Mouse (Mus musculus): ENCODE data around the gene Commd1. TPM values are rescaled to one million over a fixed set of nuclear protein-coding genes. Genes with fewer than 3 reads are reported as not detected.

Commd1 gene
- polyA plus RNA-seq, 1 experiment from 2014 or later, result 372 TPM

DNA sequence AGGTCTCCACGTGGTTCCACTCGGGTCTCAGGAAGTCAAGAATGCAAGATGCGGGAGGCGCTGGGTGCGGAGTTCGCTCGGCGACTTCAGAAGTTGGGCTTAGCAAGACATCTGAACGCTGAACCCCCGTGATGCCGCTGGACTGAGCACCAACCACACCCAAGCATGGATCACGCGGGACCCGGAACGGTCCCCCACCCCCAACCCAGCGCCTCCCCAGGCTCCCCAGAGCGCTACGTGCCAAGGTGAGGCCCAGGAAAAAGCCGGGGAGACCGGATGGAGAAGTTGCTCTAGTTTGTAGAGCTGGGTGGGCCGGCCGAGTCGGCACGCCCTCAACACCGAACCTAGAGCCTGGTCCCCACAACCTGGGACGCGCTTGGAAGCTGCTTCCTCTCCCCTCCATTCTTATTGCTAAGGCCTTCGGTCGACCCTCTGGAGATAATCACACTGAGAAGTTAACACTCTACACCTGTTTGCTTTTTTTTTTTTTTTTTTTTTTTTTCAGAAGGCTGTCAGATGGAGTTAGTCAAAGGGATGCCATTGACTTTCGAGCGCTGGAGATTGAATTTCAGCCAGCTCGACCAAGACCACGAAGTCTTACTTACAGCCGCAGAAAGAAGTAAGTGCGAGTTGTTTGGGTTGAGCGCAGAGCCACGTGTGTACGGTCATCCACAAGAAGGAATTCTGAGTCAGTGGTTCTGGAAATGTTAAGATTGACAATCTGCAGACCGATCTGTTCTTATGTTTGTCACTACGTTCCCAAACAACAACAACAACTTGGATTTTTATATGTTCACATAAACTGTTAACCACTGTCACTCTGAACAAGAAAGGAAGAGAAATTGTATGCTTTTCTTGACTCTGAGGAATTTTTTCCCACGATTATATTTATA lies 121.6 kb downstream of the Commd1 start, which contains the start of gene B3gnt2:
TSS of gene B3gnt2 (minus strand) at position 627 of the 893 bp plus-strand sequence.
- Histone ChIP-seq H3K9me3 (no peaks in the 10 kb centered on the region), H3K4me1 (peaks cover 22% of the 10 kb centered on the region), H3K27ac (no peak within 1 kb of the TSS), H3K36me3 (no peaks in the 10 kb centered on the region), H3K9ac (peak within 1 kb of the TSS; percentile 73), H3K27me3 (peaks cover 68% of the 10 kb centered on the region), H3K4me3 (peak within 1 kb of the TSS; percentile 72), H3K4me2 (replicated peaks) (peak within 1 kb of the TSS; percentile 99)
- WGBS, result 4% methylated on average over 41 of the region's 41 CpGs
- peak; percentile 29; the same call in 1 of the 2 replicates for ATAC-seq (ENCODE audit: low FRiP score, low read depth)

DNA sequence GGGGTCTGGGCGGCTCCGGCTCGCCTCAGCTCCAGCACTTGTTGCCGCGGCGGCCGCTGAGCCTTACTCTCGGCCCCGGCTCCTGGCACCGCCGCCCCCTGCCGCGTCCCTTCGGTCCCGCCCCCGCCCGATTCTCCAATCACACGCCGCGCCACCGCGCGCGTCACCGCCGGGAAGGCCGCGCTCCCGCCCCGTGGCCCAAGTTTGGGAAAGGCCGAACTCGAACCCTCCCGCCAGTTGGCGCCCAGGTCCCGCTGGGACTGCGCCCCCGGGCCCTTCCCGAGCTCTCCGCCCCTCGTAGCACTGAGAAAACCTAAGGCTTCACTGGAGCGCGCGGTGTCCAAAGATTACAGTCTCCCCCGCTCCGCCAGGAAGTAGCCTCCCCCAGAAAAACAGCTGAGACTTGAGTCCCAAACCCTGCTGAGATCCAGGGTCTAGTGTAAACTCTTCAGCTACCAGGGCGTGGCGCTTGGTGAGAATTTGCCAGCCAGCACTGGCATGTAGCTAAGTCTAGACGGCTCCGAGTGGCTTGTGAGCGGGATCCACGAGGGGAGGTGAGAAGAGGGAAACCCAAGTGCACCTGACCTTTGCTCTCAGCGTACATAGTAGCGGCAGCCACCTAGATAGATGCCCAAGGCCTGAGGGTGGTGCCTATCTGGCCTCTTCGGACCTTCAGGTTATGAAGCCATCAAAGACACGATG lies 122.4 kb downstream of the Commd1 start:
- Histone ChIP-seq H3K27ac (no peak overlapping the region), H3K9me3 (no peaks in the 10 kb centered on the region), H3K9ac (peak overlapping the region; percentile 73), H3K4me2 (replicated peaks) (peak overlapping the region; percentile 99), H3K27me3 (peaks cover 71% of the 10 kb centered on the region), H3K4me1 (peaks cover 22% of the 10 kb centered on the region), H3K4me3 (peak overlapping the region; percentile 72), H3K36me3 (no peaks in the 10 kb centered on the region)
- under 1% methylated on average over 55 of the region's 55 CpGs for whole genome bisulfite sequencing
- ATAC-seq (ENCODE audit: low FRiP score, low read depth), result peak; percentile 92

DNA sequence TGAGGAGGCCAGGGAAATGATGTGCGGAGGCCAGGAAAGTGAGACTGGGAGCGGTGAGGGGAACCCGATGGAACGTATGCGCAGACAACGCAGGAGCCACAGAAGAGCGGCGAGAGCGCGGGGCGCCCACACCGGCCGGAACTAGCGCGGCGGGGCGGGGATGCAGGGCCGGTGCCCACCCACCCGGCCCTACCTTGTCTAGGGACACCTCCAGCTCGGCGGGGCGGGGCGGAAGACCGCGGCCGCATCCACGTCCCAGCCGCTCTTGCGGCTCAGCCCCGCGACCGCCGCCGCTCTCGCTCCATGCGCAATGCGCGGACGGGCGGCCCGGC lies 122.9 kb downstream of the Commd1 start:
- Histone ChIP-seq H3K4me2 (replicated peaks) (peak overlapping the region; percentile 99), H3K9ac (peak overlapping the region; percentile 73), H3K4me3 (peak overlapping the region; percentile 72), H3K9me3 (no peaks in the 10 kb centered on the region), H3K27ac (no peak overlapping the region), H3K4me1 (peaks cover 22% of the 10 kb centered on the region), H3K36me3 (no peaks in the 10 kb centered on the region), H3K27me3 (peaks cover 74% of the 10 kb centered on the region)
- peak; percentile 71 for ATAC-seq (ENCODE audit: low FRiP score, low read depth)
- WGBS, result under 1% methylated on average over 41 of the region's 41 CpGs

GRCm38 (mm10) chr11:22858441-22859300 lies 123.5 kb downstream of the Commd1 start:
- Histone ChIP-seq H3K27me3 (peaks cover 72% of the 10 kb centered on the region), H3K36me3 (no peaks in the 10 kb centered on the region), H3K4me2 (replicated peaks) (peak overlapping the region; percentile 99), H3K27ac (no peak overlapping the region), H3K4me1 (peaks cover 22% of the 10 kb centered on the region), H3K4me3 (peak overlapping the region; percentile 72), H3K9me3 (no peaks in the 10 kb centered on the region), H3K9ac (peak overlapping the region; percentile 73)
- peak; percentile 4; the same call in 1 of the 2 replicates for ATAC-seq (ENCODE audit: low FRiP score, low read depth)
- 2% methylated on average over 50 of the region's 50 CpGs for WGBS

DNA sequence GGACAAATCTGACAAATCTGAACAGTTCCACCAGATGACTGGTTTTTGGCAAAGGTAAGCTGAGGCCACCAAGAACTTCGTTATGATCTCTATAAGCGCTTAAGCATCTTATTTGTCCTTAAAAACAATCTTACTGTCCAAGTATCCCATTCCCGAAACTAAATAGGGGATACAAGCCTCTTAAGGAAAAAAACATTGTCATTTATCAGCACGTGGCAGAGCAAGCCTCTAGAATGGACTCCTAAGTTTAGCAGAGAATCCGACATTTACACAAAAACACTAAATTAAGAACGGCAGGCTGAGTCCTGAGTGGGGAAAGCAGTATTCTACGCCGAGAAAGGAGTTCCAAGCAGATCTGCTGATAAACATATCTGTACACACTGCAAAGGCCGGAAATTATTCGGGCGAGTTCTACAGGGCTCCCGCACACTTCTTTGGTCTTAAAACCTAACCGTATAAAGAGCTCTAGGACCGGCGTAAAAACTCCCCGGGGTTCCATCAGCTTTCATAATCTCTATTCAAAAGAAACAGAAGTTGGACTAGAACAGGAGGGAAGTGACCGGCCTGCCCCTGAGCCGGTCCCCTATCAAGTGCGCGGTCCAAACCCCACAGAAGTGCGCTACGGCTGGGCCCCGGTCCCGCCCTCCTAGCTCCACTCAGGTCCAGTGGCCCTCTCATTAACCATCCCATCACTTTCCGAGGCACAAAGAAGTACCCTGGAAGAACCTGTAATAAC lies 124.3 kb downstream of the Commd1 start:
- H3K27me3 ChIP-seq, result peaks cover 64% of the 10 kb centered on the region
- ATAC-seq (ENCODE audit: low FRiP score, low read depth), result no peak
- H3K36me3 ChIP-seq, result no peaks in the 10 kb centered on the region
- peak overlapping the region; percentile 73; the same call in 1 of the 2 replicates for H3K9ac ChIP-seq
- no peak overlapping the region for H3K27ac ChIP-seq
- H3K9me3 ChIP-seq, result no peaks in the 10 kb centered on the region
- H3K4me2 ChIP-seq (replicated peaks), result peak overlapping the region; percentile 99
- H3K4me3 ChIP-seq, result peak overlapping the region; percentile 72
- peaks cover 22% of the 10 kb centered on the region for H3K4me1 ChIP-seq
- WGBS, result 17% methylated on average over 25 of the region's 25 CpGs

DNA sequence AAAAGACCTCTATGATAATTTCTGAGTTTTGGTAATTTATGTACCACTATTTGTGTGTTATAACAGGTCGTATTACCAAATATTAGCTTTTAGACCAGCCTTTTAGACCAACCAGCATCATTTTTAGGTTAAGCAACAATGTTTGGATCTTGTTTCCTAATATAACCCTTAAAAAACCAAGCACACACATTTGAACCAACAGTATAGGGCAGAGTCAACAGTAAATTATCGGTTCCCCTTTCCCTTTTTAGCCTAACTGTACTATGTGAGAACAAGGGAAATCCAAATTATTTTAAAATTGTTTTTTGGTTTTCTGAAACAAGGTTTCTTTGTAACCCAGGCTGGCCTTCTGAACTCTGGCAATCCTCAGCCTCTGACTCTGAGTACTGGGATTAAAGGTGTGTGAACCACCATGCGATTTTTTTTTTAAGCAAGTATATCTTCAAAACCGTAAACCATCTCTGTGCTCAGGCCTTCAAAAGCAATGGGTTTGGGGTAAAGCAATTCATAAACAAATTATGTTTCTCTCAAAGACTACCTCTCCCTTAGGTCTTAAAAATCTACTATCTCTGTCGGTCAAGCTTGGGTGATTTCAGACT lies 125.0 kb downstream of the Commd1 start:
- H3K4me1 ChIP-seq, result peaks cover 22% of the 10 kb centered on the region
- no peak for ATAC-seq (ENCODE audit: low FRiP score, low read depth)
- H3K9me3 ChIP-seq, result no peaks in the 10 kb centered on the region
- peak overlapping the region; percentile 99 for H3K4me2 ChIP-seq (replicated peaks)
- 0 out of 2 replicates have a peak overlapping the region, but pooled peaks have one; percentile 72 for H3K4me3 ChIP-seq
- H3K36me3 ChIP-seq, result no peaks in the 10 kb centered on the region
- peaks cover 60% of the 10 kb centered on the region for H3K27me3 ChIP-seq
- no peak overlapping the region for H3K9ac ChIP-seq
- H3K27ac ChIP-seq, result no peak overlapping the region
- 74% methylated on average over 5 of the region's 5 CpGs for WGBS

- ATAC-seq (ENCODE audit: low FRiP score, low read depth), result no peak
- Histone ChIP-seq H3K4me1 (peaks cover 22% of the 10 kb centered on the region), H3K9ac (no peak overlapping the region), H3K4me3 (no peak overlapping the region), H3K4me2 (replicated peaks) (no peak overlapping the region), H3K27ac (no peak overlapping the region), H3K27me3 (peaks cover 53% of the 10 kb centered on the region), H3K9me3 (no peaks in the 10 kb centered on the region), H3K36me3 (no peaks in the 10 kb centered on the region)
- WGBS, result 86% methylated on average over 3 of the region's 3 CpGs
These were observed 125.7 kb downstream of the Commd1 start for GRCm38 (mm10) chr11:22856371-22856965.

DNA sequence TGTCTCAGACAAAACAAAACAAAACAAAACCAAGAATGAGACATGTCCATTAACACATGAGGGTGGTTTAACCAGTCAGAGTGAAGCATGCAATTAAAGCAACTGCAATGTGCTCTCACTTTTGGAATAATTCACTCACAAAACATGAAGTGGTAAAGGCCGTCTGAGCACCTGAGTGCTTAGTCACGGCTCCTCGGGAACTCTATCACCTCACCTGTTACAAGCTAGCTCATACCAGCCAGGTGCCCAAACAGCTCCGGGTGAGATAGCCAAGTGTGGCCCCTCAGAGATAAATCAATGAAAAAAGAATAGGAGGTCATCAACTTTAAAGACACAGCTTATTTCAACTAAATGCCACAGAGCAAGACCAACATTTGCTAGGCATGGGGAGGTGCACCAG lies 127.6 kb downstream of the Commd1 start:
- no peak overlapping the region for H3K27ac ChIP-seq
- no peak for ATAC-seq (ENCODE audit: low FRiP score, low read depth)
- H3K27me3 ChIP-seq, result peaks cover 41% of the 10 kb centered on the region
- WGBS, result 79% methylated on average over 4 of the region's 4 CpGs
- peaks cover 14% of the 10 kb centered on the region for H3K4me1 ChIP-seq
- no peak overlapping the region for H3K4me2 ChIP-seq (replicated peaks)
- H3K9me3 ChIP-seq, result no peaks in the 10 kb centered on the region
- H3K9ac ChIP-seq, result no peak overlapping the region
- H3K36me3 ChIP-seq, result no peaks in the 10 kb centered on the region
- H3K4me3 ChIP-seq, result no peak overlapping the region

- no peak for ATAC-seq (ENCODE audit: low FRiP score, low read depth)
- peaks cover 8% of the 10 kb centered on the region for H3K4me1 ChIP-seq
- 68% methylated on average over 2 of the region's 2 CpGs for WGBS
These were observed 128.6 kb downstream of the Commd1 start for GRCm38 (mm10) chr11:22853477-22854157.

DNA sequence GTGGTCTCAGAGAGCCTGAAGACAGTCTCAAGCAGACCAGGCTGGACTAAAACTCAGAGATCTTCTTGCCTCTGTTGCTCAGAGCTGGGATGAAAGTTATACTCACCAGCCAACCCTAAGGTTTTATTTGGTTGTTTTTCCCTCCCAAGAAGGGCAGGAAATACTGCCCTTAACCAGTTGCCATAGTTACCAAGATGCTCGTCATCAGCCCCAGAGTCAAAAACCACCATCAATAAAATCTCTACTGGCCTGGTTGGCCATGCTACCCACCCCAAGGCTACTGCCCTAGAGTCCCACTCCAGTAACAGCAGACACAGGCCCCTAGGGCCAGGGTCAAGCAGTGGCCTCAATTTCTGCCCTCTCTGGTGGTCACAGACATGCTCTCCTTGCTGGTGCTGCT lies 129.7 kb downstream of the Commd1 start:
- H3K9ac ChIP-seq, result no peak overlapping the region
- ATAC-seq (ENCODE audit: low FRiP score, low read depth), result no peak
- H3K4me1 ChIP-seq, result no peaks in the 10 kb centered on the region
- H3K4me2 ChIP-seq (replicated peaks), result no peak overlapping the region
- no peak overlapping the region for H3K4me3 ChIP-seq
- peaks cover 24% of the 10 kb centered on the region for H3K27me3 ChIP-seq
- 37% methylated on average over 1 of the region's 1 CpGs for WGBS
- H3K27ac ChIP-seq, result no peak overlapping the region
- no peaks in the 10 kb centered on the region for H3K36me3 ChIP-seq
- no peaks in the 10 kb centered on the region for H3K9me3 ChIP-seq

More at GRCm38 (mm10) chr11:22853477-22854157, 128.6 kb downstream of the Commd1 start:
- Histone ChIP-seq H3K4me2 (replicated peaks) (no peak overlapping the region), H3K27me3 (peaks cover 35% of the 10 kb centered on the region), H3K9ac (no peak overlapping the region), H3K27ac (no peak overlapping the region), H3K36me3 (no peaks in the 10 kb centered on the region), H3K9me3 (no peaks in the 10 kb centered on the region), H3K4me3 (no peak overlapping the region)
